Mouse (Mus musculus) cerebellum, adult 2 months (tissue): ENCODE results near the gene Socs5. TPM values are rescaled to one million over a fixed set of nuclear protein-coding genes. Genes with fewer than 3 reads are reported as not detected.

ENCODE experiments used
- DNase-seq, 2 experiments: peaks; one replicate each; pipeline ENCODE4 v3.0.0; 2021
- H3K27ac ChIP-seq: fragments of 200-500 bp; 2 replicates; pipeline ENCODE4 v1.5.1; 2012; ENCODE audit warnings: low read length, control low read depth, inconsistent platforms; ENCODE audit not compliant: insufficient read depth
- H3K27me3 ChIP-seq: fragments of 200-500 bp; 2 replicates; pipeline ENCODE4 v1.6.1; 2012; ENCODE audit warnings: inconsistent platforms, mild to moderate bottlenecking, low read length, moderate library complexity; ENCODE audit not compliant: control insufficient read depth, insufficient read depth
- H3K4me1 ChIP-seq: fragments of 200-500 bp; 2 replicates; pipeline ENCODE4 v1.6.1; 2011; ENCODE audit warnings: low read length; ENCODE audit not compliant: control insufficient read depth, insufficient read depth
- H3K4me3 ChIP-seq: fragments of 200-500 bp; replicated peaks from 2 replicates; pipeline ENCODE3; 2011; ENCODE audit warnings: mild to moderate bottlenecking, low read depth, low read length, control low read depth; ENCODE audit not compliant: insufficient read depth
- CTCF ChIP-seq: fragments of 200-500 bp; IDR thresholded peaks from 2 replicates; pipeline ENCODE4 v1.5.1; 2011; ENCODE audit warnings: low read depth, mild to moderate bottlenecking, control low read depth, low read length, moderate library complexity, borderline replicate concordance; ENCODE audit not compliant: insufficient read depth
- POLR2A ChIP-seq: fragments of 200-500 bp; IDR thresholded peaks from 2 replicates; pipeline ENCODE4 v1.6.1; 2011; ENCODE audit warnings: low read length, control low read depth, borderline replicate concordance; ENCODE audit not compliant: insufficient read depth
- WGBS: fragments of 180-500 bp; shearing (Covaris S2); methylation state at CpG from one replicate; pipeline ENCODE4 v1.1.7; 2018; 5-methylcytosine and 5-hydroxymethylcytosine counted together
- polyA plus RNA-seq: library from polyadenylated mRNA; depleted of rRNA; stranded (reverse); fragments of >200 nt; gene quantifications from 2 replicates; pipeline ENCODE4 v1.2.3, GENCODE M21; 2012

The Socs5 gene
- polyA plus RNA-seq, 1 experiment, result 57.6 TPM

DNA sequence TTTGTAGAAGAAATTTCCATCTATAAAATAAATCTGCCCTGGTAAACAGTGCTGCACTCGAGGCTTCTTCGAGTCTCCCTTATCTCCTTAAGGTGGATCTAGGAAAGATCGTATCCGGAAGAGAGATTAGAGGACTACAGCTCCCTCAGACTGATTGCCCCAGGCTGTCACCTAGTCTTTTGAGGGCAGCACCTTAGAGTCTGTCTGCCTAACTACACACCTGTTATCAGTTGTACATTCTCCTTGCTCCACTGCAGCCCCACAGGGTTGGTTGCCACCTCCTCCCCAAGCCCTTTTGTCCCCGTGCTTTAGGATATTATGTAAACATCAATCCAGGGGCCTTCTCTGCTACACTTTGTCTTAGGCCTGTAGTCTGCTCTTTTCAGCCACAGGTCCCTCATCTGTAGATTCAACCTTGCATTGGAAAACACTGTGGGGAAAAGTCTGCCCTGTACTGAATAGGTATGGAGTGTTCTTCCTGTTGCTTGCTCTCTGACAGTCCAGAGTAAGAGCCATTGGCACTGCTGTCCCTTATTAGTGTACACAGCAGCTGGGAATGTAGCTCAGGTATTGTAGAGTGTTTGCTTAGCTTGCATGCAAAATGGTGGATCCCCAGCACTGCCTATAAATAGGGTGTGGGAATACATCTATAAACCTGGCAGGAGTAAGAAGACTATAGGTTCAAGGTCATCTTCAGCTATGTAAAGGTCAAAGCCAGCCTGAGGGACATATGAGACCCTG is 5.5 kb downstream of the Socs5 start:
- no peak for TF ChIP-seq CTCF
- no peak for TF ChIP-seq POLR2A
- no peak overlapping the region for H3K27ac ChIP-seq
- no peaks in the 10 kb centered on the region for H3K27me3 ChIP-seq
- no peak overlapping the region for H3K4me3 ChIP-seq
- peaks cover 3% of the 10 kb centered on the region; the same call in 1 of the 2 replicates for H3K4me1 ChIP-seq
- WGBS, result 87% methylated on average over 5 of the region's 5 CpGs
- DNase-seq, result no peak

DNA sequence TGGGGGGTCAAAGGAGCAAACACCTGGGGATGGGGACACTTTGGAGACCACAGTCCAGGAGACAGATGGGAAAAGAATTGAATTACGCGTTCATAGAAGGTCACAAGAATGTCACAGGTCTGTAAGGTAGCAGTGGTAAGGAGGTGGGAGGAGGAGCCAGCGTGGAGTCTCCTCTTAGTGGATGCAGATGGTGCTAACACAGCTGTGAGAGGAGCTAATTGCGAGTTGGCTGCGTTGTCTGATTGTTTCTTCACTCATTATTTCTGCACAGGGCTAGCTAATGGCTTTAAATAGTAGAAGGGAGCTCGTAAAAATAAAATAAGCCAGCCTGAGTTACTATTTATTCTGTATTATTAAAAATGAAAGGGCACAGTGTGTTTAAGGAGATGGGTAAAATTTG is 8.1 kb downstream of the Socs5 start:
- Histone ChIP-seq H3K4me3 (no peak overlapping the region), H3K27me3 (no peaks in the 10 kb centered on the region), H3K27ac (no peak overlapping the region), H3K4me1 (peaks cover 3% of the 10 kb centered on the region; the same call in 1 of the 2 replicates)
- DNase-seq, result no peak
- TF ChIP-seq POLR2A, result no peak
- TF ChIP-seq CTCF, result no peak
- WGBS, result 64% methylated on average over 6 of the region's 6 CpGs

- H3K4me1 ChIP-seq, result no peaks in the 10 kb centered on the region
- H3K4me3 ChIP-seq, result no peak overlapping the region
- DNase-seq, result no peak
- WGBS, result 85% methylated on average over 7 of the region's 7 CpGs
- no peak for TF ChIP-seq CTCF
- no peak for TF ChIP-seq POLR2A
- no peaks in the 10 kb centered on the region for H3K27me3 ChIP-seq
- H3K27ac ChIP-seq, result no peak overlapping the region
Measured at GRCm38 (mm10) chr17:87118966-87119526, 11.6 kb downstream of the Socs5 start.

DNA sequence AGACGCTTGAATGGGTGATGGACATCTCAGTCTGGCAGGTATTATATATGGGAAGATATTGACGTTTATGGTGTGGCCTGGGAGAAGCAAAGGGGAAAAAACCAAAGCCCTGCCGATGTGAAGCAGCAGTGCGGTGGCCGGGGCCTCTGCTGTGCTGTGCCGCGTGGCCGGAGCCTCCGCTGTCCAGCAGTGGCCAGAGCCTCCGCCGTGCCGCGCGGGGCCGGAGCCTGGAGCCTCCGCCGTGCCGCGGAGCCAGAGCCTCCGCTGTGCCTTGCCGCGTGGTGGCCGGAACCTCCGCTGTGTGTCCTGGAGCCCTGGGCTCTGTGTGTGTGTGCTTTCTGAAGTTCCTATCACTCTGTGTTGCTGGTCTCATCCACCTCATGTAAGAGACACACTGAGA is 17.9 kb downstream of the Socs5 start:
- Histone ChIP-seq H3K27ac (no peak overlapping the region), H3K4me3 (peak overlapping the region; percentile 10), H3K27me3 (no peaks in the 10 kb centered on the region), H3K4me1 (peaks cover 3% of the 10 kb centered on the region; the same call in 1 of the 2 replicates)
- peak in 1 of 2 experiments; percentile 33 for DNase-seq
- WGBS, result 45% methylated on average over 24 of the region's 24 CpGs
- TF ChIP-seq CTCF, result no peak
- TF ChIP-seq POLR2A, result no peak

DNA sequence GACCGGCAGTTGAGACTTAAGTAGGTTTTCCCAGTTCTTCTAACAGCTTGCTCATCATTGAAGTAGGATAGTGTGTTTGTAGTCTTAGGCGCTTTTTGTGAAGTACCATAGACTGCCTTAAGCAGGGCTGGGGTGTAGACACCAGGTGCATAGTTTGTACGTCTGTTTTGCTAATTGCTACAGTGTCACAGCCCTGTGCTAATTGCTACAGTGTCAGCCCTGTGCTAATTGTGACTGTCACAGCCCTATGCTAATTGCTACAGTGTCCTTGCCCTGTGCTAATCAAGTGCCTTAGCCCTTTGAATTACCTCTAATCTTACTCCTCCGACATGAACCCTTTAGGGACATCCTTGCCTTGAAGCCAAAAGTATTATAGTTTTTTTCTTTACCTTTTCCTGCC is 24.8 kb downstream of the Socs5 start:
- H3K27me3 ChIP-seq, result no peaks in the 10 kb centered on the region
- TF ChIP-seq CTCF (no peak), POLR2A (no peak)
- H3K27ac ChIP-seq, result no peak overlapping the region
- WGBS, result 86% methylated on average over 4 of the region's 4 CpGs
- no peak overlapping the region for H3K4me3 ChIP-seq
- DNase-seq, result no peak
- no peaks in the 10 kb centered on the region for H3K4me1 ChIP-seq

DNA sequence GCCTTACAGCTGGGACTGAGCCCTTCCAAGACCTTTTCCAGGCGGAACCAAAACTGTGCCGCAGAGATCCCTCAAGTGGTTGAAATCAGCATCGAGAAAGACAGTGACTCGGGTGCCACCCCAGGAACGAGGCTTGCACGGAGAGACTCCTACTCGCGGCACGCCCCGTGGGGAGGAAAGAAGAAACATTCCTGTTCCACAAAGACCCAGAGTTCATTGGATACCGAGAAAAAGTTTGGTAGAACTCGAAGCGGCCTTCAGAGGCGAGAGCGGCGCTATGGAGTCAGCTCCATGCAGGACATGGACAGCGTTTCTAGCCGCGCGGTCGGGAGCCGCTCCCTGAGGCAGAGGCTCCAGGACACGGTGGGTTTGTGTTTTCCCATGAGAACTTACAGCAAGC is 26.3 kb downstream of the Socs5 start:
- no peaks in the 10 kb centered on the region for H3K27me3 ChIP-seq
- TF ChIP-seq CTCF (no peak), POLR2A (no peak)
- no peaks in the 10 kb centered on the region for H3K4me1 ChIP-seq
- no peak overlapping the region for H3K27ac ChIP-seq
- DNase-seq, result no peak
- no peak overlapping the region for H3K4me3 ChIP-seq
- WGBS, result 78% methylated on average over 23 of the region's 23 CpGs

DNA sequence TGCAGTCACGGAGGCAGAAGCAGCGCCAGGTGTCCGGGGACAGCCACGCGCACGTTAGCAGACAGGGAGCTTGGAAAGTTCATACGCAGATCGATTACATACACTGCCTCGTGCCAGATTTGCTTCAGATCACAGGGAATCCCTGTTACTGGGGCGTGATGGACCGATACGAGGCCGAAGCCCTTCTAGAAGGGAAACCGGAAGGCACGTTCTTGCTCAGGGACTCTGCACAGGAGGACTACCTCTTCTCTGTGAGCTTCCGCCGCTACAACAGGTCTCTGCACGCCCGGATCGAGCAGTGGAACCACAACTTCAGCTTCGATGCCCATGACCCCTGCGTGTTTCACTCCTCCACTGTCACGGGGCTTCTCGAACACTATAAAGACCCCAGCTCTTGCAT is 27.2 kb downstream of the Socs5 start:
- TF ChIP-seq CTCF (no peak), POLR2A (no peak)
- DNase-seq, result no peak
- Histone ChIP-seq H3K27me3 (no peaks in the 10 kb centered on the region), H3K4me3 (no peak overlapping the region), H3K27ac (no peak overlapping the region), H3K4me1 (no peaks in the 10 kb centered on the region)
- WGBS, result 95% methylated on average over 24 of the region's 24 CpGs

DNA sequence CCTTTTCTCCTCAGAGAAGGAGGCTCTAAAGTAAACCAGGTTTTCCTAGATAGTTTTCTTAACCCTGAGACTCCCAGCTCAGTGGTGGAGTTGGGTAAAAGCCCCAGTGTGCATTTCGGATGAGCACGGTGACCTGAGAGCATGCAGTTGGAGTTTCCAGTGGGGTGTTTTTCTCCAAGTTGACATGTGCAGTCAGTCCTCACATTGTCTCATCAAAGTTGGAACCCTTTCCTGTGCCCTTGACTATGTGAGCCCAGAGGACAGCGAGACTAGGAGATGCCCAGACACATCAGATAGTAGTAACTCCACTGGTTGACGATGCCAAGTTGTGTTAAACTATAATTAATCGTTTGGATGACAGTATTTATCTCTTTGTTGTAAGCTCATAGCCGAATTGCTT is 28.3 kb downstream of the Socs5 start:
- no peak overlapping the region for H3K27ac ChIP-seq
- no peaks in the 10 kb centered on the region for H3K27me3 ChIP-seq
- no peak overlapping the region for H3K4me3 ChIP-seq
- TF ChIP-seq CTCF (no peak), POLR2A (no peak)
- no peaks in the 10 kb centered on the region for H3K4me1 ChIP-seq
- 60% methylated on average over 6 of the region's 6 CpGs for WGBS
- no peak for DNase-seq
